Mouse (Mus musculus): ENCODE data around the gene Gm9821. TPM values are rescaled to one million over a fixed set of nuclear protein-coding genes. Genes with fewer than 3 reads are reported as not detected.

Gm9821 gene
- total RNA-seq (2021): not detected
- long read RNA-seq, experiment 1: 0 reads
- long read RNA-seq, experiment 2: 0 reads

DNA sequence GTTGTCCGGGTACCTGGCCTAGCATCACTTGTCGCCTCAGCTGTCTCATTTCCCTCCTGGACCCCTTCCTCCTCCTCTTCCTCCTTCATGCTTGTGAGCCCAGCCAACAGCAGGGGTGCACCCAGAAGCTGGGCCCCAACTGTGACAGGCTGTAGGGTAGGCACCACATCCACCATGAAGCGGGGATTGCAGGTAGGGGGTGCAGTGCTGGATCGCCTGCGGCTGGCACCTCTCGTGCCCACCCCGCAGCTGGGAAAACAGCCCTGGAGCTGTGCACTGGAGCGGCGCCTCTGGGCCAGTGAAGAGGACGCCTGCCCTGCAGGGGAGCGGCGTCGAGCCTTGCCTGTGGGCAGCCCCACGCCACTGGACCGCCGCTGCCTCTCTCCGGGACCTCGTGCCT is at the start of gene Gm9821:
Gene Gm9821, plus strand, starts transcription at position 221 of the 400 bp plus-strand sequence.
- DNase-seq: no peak

DNA sequence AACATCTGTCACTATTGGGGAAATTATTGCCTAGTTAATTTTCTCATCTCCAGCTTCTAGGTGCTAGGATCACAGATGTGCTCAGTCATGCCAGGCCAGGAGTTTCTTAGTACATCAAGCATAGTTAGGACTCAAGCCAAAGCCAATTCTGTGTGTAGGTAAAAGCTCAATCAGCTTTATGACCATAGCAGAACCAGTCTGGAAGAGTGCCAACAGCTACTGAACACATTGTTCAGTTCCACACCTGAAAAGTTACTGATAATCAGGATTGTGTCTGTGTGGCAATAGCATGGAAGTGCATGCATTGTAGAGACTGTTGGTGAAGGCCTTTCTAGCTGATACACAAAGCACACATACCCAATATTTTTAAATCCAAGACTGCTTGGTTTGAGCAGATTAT is 47.5 kb upstream of the Gm9821 start:
- no peak for DNase-seq

DNA sequence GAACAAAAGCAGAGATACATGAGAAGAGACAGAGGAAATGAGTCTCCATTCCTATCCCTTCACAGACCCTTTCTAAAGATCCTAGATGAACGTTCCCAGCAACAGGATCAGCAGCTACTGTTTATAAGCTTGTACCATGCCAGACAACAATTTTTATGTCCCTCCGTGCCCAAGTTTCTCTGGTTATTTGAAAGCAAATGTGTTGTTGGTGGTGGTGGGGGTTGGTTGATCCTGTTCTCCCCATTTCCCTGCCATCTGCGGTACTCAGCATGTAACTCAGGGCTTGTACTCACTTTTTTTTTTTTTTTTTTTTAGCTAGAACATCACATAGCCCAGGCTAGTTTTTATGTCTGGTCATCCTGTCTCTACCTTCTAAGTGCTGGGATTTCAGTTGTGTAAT is 46.4 kb upstream of the Gm9821 start:
- no peak for DNase-seq

DNA sequence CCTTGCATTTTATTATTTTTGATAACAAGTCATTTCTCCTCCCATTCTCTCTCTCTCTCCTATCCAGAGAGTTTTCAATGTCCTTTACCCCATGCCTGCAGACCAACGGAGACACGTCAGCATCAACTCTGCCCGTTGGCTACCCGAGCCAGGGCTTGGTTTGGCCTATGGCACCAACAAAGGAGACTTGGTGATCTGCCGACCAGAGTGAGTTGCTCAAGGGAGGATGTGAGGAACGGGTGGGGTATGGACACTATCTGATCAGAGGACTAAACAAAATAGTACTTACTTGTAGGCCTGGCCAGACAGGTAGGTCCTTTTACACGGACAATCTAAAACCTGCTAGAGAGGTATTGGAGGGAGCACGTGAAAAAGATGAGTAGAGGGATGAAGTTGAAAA is 45.1 kb upstream of the Gm9821 start:
- DNase-seq: no peak

DNA sequence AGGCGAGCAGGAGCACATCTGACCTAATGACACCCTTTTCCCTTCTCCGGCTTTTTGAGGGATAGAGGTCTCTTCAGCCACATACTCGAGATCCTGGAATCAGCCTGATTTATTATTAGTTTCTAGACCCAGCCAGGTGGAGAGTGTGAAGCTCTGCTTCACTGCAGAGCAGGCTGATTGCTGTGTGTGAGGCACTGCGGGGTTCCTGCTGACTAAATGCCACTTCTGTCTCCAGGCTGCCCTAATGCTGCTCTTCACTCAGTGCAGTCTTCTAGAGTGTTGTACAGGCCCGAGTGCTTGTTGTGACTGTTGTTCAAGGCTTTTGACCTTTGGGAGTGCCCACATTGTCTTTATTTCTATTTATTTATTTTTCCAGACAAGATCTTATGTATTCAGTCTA is 43.2 kb upstream of the Gm9821 start:
- no peak for DNase-seq

DNA sequence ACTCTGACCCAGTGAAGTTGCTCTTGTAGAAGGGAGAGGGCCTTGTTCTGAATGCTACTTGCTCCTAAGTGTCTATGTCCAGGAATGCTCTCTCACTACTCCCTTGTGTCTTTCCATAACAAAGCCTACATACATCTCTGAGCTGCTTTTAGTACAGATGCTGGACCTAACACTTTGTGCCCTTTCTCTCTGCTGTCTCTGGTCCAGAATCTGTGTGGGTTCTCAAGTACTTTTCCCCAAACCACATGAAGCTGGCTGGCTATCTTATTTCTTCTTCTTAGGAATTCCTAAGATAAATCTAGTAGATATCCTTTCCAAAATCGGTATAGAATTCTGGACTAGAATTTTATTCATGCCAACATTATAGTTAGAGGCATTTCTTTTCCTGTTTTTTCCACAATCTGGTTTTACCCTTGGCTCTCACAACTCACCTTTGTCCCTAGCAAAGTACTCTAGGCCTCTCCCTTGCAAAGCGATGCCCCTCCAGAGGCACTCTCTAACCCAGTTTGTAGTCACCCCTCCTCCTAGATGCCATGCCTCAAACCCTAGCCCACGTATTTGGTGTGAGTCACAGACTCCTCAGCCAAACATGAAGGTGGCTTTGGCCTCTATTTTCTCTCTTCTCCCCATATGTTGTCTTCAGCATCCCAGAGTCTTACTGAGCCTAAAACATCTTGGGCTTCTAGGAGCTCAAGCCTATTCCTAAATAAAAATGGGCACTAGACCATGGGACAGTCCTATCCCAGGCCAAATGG is 42.2 kb upstream of the Gm9821 start:
- no peak for DNase-seq

DNA sequence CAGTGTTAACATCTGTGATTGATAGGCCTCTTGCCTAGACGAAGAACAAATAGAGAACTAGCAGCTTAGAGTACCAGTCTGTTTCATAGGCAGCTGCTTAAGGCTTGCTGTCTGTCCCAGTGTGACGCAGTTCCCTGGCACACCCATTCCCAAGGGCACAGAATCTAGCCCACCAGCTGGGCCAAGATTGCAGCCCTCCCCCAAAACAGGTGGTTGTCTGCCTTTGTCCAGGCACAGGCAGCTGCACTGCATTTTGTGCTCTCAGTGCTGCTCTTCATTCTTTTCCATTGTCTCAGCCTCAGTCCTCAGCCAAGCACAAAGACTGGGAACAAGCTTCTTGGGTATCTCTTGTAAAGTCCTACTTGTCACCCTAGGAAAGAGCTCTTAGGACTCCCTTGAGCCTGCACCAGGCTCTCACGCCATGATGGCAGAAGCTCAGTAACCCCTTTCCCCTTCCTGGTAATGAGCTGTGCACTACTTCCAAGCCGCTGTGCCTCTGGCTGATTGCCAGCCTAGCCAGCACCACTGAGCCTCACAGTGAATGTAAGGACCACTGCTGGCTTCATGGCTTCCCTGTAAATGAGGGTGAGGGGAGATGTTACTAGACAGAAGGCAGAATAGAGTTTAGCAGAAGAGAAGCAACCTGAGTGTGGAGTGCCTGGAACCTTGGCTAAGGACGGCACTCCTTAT is 40.7 kb upstream of the Gm9821 start:
- no peak for DNase-seq

DNA sequence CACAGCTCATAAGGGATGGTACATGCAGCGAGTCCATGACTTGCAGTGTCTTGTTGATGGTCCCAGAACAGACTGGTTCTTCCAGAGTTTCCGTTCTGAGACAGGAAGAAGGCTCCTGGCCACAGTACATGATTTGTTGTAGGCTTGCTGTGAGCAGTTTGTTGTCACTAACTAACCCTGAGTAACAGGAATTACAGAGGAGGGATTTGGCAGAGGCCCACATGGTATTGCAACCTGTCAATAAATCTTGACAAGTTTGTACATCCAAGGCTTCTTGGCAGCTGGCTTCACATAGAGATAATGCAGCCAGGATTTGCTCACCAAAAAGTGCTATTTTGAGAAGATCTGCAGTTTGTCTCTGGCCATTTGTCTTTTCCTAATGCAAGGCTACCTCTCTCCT is 39.4 kb upstream of the Gm9821 start:
- DNase-seq: no peak

DNA sequence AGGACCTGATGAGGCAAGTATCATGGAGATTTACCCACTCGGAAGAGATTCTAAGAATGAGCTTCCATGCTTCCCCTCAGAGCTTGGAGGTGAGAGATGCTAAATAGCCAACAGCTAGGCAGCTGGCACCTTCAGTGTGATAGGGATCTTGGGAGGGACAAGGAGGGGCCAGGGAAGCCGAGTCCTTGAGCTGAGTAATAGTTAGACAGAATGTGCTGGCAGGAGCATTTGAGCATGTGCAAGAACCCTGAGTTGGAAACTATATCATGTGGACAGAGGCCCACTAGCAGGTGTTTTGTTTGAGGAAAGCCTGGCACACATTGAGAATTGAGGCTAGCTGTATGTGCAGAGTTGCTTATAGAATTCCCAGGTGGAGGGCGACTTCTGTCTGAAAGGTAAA is 32.9 kb upstream of the Gm9821 start:
- no peak for DNase-seq

DNA sequence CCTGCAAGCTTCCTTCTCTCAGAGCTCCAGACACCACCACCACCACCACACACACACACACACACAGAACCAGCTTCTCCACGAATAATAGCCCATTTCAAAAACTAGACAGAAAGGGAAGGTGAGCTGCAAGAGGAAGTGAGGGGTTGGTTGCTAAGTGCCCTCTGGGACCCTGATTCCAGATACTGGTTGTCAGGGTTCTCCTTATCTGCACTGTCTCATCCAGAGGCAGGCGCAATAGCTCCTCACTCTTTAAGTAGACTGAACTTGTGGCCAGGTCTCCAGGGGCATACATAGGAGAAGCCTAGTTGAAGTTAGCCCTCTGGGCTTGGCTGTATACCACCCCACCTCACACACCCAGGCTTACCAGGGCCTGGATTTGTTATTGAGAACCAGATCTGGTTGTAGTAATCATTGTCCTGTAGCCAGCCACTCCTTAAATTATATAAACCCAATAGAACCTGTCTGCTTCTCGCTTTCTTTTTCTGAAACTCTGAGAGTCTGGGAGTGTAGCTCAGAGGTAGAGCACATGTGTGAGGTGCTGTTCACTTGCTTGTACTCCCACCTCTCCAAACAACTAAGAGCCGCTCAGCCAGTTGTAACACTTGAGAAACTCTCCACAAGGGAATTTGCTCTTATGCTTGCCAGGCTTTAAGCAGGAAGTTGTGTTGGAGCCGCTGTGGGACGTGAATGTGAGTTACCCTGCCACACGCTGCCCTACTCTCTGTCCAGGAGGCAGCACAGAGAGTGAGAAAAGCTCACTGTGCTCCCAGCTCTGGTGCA is 32.0 kb upstream of the Gm9821 start:
- no peak for DNase-seq

DNA sequence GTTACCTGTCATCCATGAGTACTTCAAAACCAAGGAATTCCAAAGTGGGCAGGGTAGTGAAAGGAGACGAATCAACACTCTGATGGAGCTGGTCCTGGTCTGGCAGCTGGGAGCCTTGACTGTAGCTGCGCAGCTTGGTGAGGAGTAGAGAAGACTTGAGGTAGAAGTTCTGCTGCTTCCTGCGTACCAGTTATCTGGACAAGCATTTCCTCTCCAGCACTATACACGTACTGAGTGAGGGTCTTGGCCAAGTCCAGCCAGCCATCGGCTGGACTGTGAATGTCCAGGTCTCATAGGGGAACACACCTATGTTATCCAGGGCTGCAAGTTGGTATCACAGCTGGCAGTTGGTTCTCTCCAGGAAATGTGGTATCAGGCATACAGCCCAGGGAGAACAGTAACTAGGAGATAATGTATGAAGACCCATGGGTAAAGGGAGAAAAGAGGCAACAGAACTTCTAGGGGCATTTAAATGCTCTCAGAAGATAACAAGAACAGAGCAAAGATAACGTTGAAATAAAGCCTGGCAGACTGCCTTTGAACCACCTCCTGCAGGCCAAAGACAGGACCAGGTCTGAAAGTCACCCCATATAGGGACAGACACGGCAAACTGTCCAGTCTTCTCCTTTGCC is 29.0 kb upstream of the Gm9821 start:
- no peak for DNase-seq

DNA sequence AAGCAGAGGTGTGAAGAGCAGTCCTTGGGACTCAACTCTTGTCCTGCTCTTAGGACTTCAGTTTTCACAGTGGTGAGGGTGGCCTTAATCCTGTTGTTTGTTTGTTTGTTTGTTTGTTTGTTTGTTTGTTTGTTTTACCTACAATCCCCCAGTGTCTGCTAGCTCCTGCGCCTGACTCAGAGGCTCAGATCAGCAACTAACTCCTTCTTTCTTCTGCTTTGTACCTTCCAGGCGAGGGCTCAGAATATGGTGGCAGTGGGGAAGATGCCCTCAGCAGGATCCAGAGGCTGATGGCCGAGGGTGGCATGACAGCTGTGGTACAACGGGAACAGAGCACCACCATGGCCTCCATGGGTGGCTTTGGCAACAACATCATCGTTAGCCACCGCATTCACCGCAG is 28.4 kb upstream of the Gm9821 start:
- DNase-seq: no peak

DNA sequence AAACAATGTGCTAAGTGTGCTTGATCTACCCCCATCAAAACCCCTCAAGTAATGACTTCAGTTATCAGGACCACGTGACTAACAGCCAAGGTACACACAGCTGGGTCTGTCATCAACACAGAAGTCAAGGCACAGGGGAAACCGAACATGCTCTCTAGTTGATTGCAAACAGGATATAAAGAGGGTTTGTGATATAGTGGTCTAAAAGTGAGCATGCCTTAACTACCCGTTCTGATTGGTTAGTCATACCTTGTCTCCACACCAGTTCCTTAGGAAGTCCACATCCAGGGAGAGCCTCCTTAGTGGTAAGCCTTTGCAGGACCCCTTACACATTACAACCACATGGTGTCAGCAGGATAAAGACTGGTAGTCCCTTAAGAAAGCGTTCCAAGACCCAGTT is 25.4 kb upstream of the Gm9821 start:
- DNase-seq: no peak

DNA sequence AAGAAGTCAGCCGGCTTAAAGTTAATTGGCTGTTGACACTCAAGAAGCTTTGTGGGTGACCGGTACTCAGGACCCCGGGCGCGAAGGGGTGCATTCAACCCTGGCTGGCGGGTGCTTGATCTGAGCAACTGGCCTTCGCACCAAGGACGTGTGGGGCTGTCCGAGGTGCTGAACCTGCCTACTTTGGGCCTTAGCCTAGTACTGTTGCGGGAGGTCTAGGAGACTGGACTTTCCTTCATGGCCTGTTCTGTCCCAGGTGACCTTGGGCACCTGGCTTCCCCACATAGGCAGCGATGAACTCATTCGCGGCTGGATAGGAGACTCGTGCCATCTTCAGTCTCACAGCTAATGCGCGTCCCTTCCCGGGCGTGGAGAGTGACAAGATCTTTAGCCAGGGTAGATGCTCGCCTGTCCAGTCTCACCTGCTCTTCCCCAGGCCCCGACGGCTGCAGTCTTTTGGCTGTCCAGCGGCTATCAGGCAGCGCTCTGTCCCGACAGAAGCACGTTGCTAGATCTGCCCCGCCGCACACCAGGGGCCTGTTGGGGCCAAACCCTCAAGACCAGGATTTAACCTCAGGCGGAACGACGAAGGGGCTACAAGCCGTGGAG is 24.2 kb upstream of the Gm9821 start:
- DNase-seq: peak; percentile 63 to 86

DNA sequence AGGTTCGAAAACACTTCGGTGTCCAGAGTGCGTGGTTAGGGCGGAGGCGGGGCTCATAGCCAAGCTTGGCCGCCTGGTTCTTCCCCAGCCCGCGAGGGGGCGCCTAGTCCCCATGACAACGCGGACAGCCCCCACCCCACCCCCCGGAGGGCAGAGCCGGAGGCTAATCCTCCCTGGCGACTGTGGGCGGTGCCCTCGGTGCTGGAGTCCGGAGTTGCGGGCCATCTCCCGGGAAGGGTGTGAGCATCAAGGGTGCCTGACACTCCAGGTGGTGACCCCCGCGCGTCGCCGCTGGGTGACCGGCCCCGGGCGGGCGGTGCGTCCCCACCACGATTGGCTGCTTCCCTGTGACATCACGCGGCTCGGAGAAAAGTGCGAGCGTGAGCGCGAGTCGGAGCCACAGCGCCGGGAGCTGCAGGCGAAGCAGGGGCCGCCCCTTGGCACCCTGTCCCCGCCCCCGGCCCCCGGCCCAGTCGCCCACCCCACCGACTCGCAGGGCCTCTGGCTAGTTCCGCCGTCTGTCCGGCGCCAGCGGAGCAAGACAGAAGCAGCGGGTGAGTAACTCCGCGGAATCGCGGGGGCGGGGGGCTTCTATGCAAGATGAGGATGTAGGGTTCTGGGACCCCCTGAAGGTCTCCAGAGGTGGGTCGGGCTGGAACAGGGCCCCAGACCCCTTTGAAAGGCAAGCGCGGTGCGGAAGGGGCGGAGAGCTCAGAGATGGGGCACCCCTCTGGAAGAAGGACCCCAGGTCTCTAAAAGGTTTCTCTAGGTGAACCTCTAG is 23.5 kb upstream of the Gm9821 start:
- peak in 1 of 2 experiments; percentile 48 for DNase-seq

DNA sequence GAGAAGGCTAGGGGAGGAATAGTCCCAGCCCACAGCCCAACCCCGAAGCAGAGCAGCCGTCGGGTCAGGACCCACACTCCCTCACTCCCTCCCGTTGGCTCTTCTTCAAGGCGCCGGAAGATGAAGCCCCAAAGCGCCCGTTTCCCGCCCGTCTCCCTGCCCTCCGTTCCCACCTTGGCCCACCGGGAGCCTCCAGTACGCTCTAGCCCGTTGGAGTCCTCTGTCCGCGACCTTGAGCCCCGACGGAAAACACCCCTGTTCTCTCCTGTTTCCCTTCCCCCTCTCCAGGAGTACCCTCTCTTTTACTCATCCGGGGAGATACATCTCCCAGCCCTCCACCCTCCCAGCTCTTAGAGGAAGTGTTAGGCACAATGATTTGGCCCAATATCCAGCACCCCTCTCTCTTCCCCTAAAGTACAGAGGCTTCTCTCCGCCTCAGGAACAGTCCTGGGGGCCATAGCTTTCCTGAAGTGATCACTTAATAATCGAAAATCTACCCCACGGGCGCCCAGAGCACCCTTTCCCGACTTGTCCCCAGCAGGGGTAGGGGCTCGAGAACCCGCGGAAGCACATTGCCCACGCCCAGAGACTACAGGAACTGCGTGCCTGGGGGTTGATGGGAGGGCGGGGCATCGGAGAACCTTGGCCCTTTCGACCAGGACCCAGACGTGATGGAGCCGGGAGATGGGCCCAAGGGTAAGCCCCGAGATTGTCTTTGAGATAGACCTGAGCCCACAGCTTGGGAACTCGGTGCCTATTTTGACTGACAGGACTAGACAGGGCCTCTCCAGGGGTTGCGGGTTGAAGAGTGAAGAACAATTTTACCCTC is 22.7 kb upstream of the Gm9821 start:
- DNase-seq: no peak

DNA sequence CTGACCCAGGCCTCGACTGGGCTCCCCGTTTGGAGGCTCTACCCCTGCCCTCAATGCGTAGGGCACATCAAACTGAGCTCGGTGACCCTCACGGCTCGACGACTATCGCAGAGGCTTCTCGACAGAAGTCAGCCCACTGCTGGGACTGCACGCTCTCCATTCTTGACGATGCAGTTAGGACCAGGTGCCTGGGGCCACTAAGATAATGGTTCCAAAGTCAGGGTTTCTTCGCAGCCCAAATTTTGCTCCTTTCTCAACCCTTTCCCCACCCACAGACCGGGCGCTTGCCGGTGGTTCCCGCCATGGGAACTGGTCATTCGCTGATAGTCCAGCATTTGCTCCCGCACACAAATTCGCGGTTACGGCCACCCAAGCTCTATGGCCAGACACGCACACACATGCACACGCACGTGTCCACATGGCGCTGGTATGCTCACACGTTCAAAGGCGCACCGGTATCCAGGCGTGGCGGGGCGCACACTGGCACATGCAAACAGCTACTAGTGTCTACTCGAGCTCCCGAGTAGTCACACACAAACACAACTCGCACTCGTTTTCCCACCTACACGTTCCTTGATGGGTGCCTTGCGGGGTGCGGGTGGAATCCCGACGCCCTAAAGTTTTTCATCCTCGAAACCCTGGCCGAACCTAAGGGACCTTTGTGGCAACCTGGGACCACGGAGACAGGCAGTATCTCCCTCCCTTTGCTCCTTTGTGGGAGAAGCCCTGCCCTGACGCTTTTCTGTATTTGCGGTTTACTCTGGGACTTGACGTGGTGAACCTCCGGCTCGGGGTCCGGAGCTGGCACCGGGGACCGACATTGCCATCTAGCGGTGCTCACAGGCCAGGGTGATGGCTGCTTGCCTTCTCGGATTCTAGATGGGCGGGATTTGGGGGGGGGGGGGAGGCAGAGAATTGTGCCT is 21.8 kb upstream of the Gm9821 start:
- DNase-seq: peak; percentile 52 to 58

DNA sequence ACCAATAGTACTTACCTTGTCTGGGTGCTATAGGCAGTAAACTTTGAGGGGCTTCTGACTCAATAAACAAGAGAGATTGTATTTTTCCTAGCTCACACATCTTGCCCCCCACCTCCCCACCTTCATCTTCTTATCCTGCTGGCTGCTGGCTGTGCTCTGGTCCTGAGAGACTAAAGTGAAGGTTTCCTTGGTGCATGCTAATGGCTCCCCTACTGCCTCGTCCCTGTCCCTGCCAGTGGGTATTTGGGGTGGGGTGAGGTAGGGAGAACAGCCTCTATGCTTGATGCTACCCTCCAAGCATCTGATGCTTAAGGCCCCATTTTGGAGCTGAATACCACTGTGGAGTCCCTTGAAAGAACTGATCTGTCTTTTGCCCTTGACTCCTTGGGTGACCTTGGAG is 20.8 kb upstream of the Gm9821 start:
- no peak for DNase-seq

DNA sequence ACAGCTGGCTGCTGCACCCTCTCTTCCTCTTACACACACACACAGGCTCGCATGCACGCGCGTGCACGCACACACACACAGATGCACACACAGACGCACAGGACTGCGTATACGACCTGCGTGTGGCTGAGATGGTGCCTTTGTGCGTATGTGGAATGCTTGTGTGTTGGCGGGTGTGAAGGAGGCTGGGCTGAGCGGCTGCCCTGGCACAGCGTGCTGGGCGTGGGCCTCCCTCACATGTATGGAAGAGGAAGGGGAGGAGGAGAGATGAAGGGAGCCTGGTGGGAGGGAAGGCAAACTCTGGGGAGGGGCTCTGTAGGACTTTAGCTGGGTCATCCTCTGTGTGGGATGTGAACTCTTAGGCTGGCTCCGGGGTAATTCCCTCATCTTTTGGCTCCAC is 20.1 kb upstream of the Gm9821 start:
- DNase-seq: no peak

Data from heart, adult 18-20 months (tissue).